In genomic region chr6:39377311-39377827, GRCm38 (mm10) we compare ENCODE assay signal across 8 mouse cellular contexts. TPM values are rescaled to one million over a fixed set of nuclear protein-coding genes. Genes with fewer than 3 reads are reported as not detected.
A peak's percentile ranks its signal among the peaks of the same experiment; 100 is the strongest.
DNase-seq lines count a peak whose midpoint lies in the region; ATAC-seq lines count a peak whose summit lies in the region.

TSS of gene Slc37a3 (minus strand) at chr6:39377675.

- peak within 1 kb of the TSS; percentile 84 for H3K4me3 ChIP-seq in hindbrain, embryonic 16.5 days (ENCODE audit: low read length)

- H3K9ac ChIP-seq in hindbrain, embryonic 16.5 days (ENCODE audit: low read depth, low read length) = peak within 1 kb of the TSS; percentile 87

- H3K27me3 ChIP-seq in hindbrain, embryonic 16.5 days (replicated peaks; ENCODE audit: control insufficient read depth, insufficient read depth, low read length) = peaks cover 5% of the 10 kb centered on the region

- H3K9me3 ChIP-seq in hindbrain, embryonic 16.5 days (ENCODE audit: control insufficient read depth, low read length) = no peaks in the 10 kb centered on the region

- H3K4me2 ChIP-seq in hindbrain, embryonic 16.5 days (ENCODE audit: low read length) = peak within 1 kb of the TSS; percentile 72

- H3K4me1 ChIP-seq in hindbrain, embryonic 16.5 days (ENCODE audit: control insufficient read depth, insufficient read depth, low read depth, low read length) = peaks cover 12% of the 10 kb centered on the region

- WGBS in hindbrain, embryonic 16.5 days = under 1% methylated on average over 43 of the region's 43 CpGs

- H3K27ac ChIP-seq in hindbrain, embryonic 16.5 days (ENCODE audit: low read depth, low read length) = peak within 1 kb of the TSS; percentile 42; the same call in 1 of the 2 replicates

- peaks cover 3% of the 10 kb centered on the region for H3K36me3 ChIP-seq in hindbrain, embryonic 16.5 days (ENCODE audit: control insufficient read depth, insufficient read depth, low read length)

- peak; percentile 90 for ATAC-seq in hindbrain, embryonic 16.5 days

- peak; percentile 75 for DNase-seq in WW6 (ENCODE audit: low read depth, low spot score)
- DNase-seq in cerebellum, postnatal 36 days = peak; percentile 89 to 91
- DNase-seq in gastrocnemius, adult 18-20 months (ENCODE audit: low spot score) = peak; percentile 88
- peak; percentile 79 for DNase-seq in left cerebral cortex, adult 11 months (ENCODE audit: low spot score)
- peak; percentile 94 for DNase-seq in lung, postnatal 36 days
- DNase-seq in retina, postnatal 1 day = peak; percentile 86
- peak; percentile 96 for DNase-seq in thymus, postnatal 4 days

RNA-seq across cellular contexts. Expression of gene Slc37a3, which starts in this region (rescaled TPM):
- 10 to 100 TPM; 11.6 to 16.2 TPM for total RNA-seq in gastrocnemius, adult 18-20 months (2021)
- polyA plus RNA-seq in hindbrain, embryonic 16.5 days (2015; fragmentation: Nextera tagmentation; extraction: Ambion mirVana) = 57.9 and 60.1 TPM in 2 replicates

Comparison
In these comparisons a context has a peak if more than half of its experiments do, and no peak if none do; other contexts are left out.
1. Peak in every context shown above with its lines: DNase-seq, ATAC-seq, H3K4me3 ChIP-seq and H3K27ac ChIP-seq.